Mouse (Mus musculus) adrenal gland, postnatal 25 days (tissue): ENCODE measurements around the gene Tank. TPM values are rescaled to one million over a fixed set of nuclear protein-coding genes. Genes with fewer than 3 reads are reported as not detected.
A peak's percentile ranks its signal among the peaks of the same experiment; 100 is the strongest.

Experiments
- DNase-seq: peaks from one replicate; pipeline ENCODE4 v3.0.0; 2021; ENCODE audit warnings: mixed read lengths
- long read RNA-seq: library from polyadenylated mRNA; stranded (forward); transcript quantifications from one replicate; pipeline ENCODE4 v2.0.0, GENCODE M21; 2021
- total RNA-seq: library from RNA; stranded (reverse); gene quantifications from 2 replicates; pipeline ENCODE4 v1.2.3, GENCODE M21; 2021

The Tank gene
- 46.7 and 56.3 TPM in 2 replicates for total RNA-seq
- long read RNA-seq, transcript Tank-203 (8 exons, 2,039 nt): major isoform, 10 of 21 reads
- long read RNA-seq, partial matches to known transcripts: 3 of 21 reads
- long read RNA-seq, other reads (novel, unspliced or antisense): 8 of 21 reads

DNA sequence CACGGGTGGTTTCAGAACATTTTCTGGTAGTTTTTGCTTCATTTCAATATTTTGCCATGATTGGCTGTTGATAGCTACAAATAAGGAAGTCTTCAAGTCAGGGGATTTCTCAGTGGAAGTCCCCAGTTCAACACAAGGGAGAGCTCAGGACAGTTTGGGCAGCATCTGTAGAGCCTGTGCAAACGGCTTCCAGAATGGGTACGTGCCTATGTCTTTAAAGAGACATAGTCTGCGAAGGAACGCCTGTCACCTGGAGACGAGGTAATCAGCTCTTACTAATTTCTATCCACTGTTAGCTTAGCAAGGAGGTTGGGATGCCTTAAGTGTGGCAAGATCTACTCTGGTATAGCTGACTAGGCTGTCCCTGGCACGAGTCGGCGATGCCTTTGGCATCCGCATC lies at the start of gene Tank:
Gene Tank (plus strand): TSS at position 153 of the 400 bp plus-strand sequence.
- no peak for DNase-seq

- DNase-seq: no peak
Observed at GRCm38 (mm10) chr2:61532326-61532725, 46.1 kb upstream of the Tank start.

- DNase-seq: peak; percentile 56
Observed at GRCm38 (mm10) chr2:61533131-61533530, 45.3 kb upstream of the Tank start.

DNA sequence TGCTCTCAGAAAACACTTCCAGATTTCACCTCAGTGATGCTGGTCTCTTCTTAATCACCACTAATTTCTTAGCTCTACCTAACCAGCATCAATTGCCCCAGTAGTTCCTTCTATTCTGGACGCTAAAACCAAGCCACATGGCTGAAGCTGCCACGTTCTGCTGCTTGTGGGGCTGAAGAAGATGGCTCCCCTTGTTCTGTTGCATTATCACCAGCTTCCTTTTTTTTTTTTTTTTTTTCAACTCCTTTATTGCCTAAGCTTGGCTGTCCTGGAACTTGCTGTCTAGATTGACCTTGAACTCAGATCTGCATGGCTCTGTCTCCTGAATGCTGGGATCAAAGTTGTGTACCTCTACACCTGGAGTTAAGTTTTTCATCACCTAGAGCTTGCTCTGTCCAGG lies 41.5 kb upstream of the Tank start:
- DNase-seq: no peak

- DNase-seq: no peak
Observed at GRCm38 (mm10) chr2:61539378-61539777, 39.0 kb upstream of the Tank start.

DNA sequence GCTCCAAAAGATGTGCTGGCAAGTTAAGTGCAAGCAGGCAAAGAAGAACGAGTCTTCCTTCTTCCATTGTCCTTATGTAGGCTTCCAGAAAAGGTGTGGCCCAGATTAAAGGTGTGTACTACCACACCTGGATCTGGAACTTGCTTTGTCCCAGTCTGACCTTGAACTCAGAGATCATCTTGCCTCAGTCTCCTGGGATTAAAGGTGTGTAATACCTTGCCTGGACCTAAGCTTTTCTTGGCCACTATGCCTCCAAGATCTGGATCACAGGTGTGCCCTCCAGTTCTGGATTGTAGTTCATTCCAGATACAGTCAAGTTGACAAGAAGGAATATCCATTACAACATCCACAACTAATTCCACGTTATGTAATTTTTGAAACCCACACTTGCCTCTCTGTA lies 36.0 kb upstream of the Tank start:
- no peak for DNase-seq

DNA sequence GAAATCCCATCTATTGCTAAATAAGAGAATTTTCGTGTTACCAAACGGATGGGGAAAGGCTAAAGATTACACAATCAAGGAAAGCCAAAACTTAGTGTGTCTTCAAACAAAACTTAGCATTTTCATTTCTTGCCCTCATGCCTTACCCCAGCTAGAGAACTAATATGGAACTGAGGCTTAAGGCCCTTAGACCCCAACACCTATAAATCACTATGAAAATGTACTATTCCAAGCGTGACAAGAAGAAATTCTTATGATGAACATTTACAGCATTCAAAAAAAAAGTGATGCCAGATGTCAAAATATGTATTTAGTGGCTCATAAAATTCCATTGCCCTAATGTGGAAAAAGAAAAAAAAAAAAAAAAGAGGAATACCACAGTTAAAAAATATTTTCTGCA lies 32.7 kb upstream of the Tank start:
- DNase-seq: no peak

DNA sequence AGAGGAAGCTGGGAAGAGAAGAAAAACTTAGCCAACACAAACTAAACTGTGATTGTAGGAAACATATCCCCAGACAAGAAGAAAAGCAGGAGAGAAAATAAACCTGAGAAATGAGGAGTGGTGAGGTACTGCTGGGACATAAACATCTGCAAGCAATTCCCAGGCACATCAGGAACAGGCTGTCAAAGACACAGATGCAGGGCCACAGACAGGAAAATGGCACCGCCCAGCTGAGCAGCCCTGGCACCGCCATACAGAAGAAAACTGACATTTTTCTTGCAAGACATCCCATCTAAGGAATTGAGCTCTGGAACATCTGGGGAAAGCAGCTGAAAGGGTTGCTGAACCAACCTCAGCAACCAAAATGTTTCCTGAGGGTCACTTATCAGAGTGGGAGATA lies 30.4 kb upstream of the Tank start:
- no peak for DNase-seq

DNA sequence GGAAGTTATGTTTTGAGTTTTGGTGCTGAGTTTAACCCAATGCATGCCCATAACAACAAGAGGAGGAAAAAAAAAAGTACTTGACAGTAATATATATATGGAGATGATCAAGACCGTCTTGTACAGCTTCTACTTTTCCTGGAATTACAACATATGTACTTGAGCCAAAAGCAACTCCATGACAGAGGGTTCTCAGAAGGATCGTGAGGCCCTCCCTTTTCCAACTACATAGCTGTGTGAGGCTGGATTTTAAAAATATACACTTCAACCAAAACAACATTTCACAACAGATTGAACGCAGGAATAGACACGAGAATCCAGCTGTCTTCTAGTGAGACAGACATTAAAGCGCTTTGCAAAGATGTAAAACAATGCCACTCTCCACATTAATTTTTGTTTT lies 26.7 kb upstream of the Tank start:
- DNase-seq: no peak

DNA sequence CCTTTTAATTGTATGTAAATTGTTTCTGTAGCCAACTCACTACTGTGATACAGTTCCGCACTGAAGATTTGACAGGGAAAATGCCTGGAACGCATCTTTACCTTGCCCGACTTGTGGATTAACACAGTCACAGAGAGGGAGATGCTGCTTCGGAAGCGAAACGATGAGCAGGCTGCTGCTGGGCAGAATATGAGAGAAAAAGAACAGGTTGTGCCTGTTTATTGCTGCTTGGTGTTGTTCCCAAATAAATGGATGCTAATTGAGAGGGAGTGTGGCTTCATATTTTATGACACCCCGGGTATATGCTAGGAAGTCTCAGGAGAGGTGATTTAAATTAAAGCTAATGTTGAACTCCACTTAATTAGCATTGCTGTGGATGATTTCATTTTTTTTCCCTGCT lies 23.0 kb upstream of the Tank start:
- no peak for DNase-seq

- DNase-seq: no peak
Observed at GRCm38 (mm10) chr2:61555825-61556224, 22.6 kb upstream of the Tank start.

DNA sequence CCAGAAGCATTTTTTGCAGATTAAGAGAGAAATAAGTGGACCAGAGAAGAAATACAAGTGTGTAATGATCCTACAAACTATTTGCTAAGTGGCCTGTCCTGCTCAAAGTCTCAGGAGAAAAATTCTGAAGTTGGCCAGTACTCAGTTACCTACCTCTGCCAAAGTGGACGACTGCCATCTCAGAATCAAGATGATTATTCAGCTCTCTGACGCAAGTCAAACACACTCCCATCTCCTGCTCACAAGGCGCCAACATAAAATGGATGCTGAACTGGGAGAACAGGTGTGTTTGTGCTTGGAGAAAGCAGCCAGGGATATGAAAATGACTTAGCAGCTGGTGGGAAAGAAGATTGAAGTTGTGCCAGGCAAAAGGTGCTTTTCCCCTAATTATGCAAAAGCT lies 21.7 kb upstream of the Tank start:
- no peak for DNase-seq

GRCm38 (mm10) chr2:61557848-61558471 lies 20.4 kb upstream of the Tank start:
- DNase-seq: no peak

GRCm38 (mm10) chr2:61561058-61561457 lies 17.3 kb upstream of the Tank start:
- no peak for DNase-seq

DNA sequence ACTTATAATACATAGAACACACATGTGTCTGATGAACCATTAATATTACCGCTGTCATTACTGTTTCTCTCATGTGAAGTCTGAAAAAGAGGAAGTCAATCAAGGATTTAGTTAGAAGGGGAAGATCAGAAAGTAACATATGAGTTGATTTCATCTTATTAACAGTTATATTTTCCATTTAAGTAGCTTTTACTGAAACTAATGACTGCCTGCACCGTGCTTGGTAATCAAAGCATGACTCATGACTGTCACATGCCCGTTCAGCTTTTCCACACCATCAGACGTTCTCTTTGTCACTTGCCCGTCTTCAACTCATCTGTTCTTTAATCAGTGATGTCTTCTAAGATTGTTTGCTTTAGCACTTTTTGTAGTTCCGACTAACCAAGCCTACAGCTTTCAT lies 15.2 kb upstream of the Tank start:
- no peak for DNase-seq

DNA sequence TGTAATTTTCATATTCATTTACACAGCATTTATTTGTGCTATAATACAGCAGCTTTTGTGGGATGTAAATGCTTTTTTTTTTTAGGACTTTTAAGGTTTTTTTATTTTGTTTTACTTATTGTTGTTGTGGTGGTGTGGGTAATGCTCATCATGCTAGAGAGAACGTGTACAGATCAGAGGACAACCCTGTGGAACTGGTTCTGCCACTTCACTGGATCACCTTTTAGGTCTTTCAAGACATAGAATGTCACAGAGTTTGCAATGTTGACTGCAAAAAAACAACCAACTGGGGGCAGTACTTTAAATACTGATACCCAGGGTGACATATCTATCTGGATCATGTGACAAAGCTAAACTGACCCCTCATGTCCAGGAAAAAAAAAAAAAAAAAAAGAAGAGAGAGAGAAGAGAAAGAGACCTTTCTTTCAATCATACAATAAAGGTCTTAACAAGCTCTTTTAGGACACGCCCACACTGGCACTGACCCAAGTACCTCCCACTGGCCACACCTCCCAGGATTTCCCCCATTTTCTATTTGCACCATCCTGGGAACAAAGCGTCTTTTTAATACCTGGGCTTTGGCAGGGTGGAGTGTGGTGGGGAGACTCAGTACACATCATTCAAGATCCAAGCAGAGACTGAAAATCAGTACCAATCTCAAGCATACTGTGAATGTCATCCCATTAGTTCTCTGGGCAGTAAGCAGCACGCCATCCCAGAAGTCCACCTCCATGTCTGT lies 11.2 kb upstream of the Tank start:
- DNase-seq: no peak

DNA sequence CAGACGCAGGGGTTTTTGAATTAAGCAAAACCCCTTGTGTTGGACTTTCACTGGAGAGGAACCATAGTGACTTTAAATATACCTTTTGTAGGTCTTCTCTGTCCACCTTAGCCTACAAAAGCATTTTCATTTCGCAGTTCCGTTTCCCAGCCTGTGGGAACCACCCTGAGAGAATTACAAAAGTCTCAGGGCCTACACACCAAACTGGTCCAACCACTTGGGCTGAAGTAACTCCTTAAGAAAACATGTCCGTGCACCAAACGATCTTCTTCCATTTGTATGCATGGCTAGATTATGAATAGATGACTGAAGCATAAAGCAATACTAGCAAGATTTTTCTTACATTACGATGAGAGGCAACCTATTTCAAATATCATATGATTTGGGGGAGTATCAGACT lies 9.2 kb upstream of the Tank start:
- no peak for DNase-seq

GRCm38 (mm10) chr2:61571343-61571955 lies 6.9 kb upstream of the Tank start:
- DNase-seq: no peak

GRCm38 (mm10) chr2:61576497-61576896 lies 1.9 kb upstream of the Tank start:
- DNase-seq: no peak

GRCm38 (mm10) chr2:61576928-61577695 lies 1.3 kb upstream of the Tank start:
- DNase-seq: no peak

DNA sequence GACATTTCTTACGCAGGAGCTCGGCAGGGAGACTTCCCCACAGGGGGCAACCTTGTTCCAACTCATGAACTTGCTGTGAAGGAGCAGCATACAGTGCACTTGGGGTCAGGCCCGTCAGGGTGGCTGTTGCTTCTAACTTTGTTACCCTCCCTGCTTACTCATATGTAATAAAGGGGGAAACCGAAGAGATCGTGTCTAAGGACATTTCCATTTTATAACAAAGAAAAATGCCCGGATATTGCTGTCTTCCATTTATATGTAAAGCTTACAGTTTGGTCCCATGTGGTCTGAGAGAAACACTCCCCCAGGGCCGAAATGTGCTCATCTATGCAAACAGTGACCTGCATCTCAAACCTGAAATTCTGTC lies 706 bp upstream of the Tank start:
- no peak for DNase-seq

- no peak for DNase-seq
Observed at GRCm38 (mm10) chr2:61579501-61579990, 1.2 kb downstream of the Tank start.

DNA sequence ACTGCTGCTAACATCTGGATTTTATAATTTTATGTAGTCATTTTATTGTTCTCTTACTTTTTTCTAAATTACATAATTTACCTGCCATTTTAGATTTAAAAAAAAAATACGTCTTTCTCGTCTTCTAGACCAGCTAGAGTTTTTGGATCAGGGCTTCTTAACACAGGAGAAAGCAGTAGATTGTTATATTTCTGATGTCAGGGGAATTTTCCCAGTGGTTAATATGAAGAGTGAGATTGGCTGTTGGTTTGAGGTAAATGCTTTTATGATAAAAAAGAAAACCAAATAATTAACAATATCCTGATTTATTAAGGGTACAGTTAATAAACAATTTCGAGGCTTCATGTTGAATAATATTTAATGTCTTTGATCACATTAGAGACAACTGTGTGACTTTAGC lies 1.7 kb downstream of the Tank start:
- DNase-seq: no peak
